Mouse (Mus musculus) CD8-positive naive resting alpha-beta T cell, adult 57 days (primary cell): ENCODE results near the gene Ulk4. TPM values are rescaled to one million over a fixed set of nuclear protein-coding genes. Genes with fewer than 3 reads are reported as not detected.

Experiments
- total RNA-seq: library from RNA; stranded (reverse); gene quantifications from one replicate; pipeline ENCODE4 v1.2.4, GENCODE M21; 2023

Ulk4 gene
- 0.92 TPM for total RNA-seq

DNA sequence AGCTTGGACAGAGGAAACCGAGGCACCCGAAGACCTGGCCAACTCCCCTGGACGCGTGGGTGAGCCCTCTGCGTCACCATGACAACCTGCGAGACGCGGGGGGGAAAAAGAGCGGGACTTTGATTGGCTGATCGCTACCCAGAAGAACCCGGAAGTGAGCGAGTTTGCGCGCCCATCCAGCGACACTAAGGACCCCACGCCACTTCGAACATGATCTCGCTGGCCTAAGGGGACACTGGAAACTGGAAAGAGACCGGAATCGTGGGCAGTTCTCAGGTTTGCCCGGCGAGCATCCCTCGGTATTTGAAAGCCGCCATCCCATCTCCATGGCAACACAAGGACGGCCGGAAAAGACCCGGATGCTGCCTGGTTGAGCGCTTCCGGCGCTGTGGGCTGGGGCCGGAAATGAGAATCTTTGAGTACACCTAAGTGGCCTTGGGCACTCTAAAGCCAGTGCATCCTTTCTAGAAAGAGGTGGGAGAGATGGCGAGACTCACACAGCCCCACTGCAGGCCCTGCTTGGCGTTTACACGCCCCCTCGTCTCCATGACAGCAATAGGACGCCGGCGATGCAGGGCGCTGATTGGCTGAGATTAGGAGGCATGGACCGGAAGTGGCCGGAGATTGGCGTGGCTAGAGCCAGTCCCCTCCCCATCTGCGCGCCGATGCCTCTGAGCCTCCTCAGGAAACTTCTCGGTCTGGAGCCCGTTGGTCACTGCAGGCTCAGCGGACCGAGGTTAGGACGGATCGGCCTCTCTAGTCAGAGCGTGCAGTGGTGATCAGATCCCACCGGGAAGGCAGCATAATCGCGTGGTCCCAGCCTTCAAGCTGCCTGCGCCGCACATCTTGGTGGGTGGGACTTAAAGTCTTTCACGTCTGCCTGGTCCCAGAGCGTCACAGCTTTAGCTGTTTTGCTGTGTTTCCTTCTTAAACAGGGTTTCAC, at the start of gene Ulk4:
Gene Ulk4 (minus strand): TSS at position 80 of the 943 bp plus-strand sequence.

DNA sequence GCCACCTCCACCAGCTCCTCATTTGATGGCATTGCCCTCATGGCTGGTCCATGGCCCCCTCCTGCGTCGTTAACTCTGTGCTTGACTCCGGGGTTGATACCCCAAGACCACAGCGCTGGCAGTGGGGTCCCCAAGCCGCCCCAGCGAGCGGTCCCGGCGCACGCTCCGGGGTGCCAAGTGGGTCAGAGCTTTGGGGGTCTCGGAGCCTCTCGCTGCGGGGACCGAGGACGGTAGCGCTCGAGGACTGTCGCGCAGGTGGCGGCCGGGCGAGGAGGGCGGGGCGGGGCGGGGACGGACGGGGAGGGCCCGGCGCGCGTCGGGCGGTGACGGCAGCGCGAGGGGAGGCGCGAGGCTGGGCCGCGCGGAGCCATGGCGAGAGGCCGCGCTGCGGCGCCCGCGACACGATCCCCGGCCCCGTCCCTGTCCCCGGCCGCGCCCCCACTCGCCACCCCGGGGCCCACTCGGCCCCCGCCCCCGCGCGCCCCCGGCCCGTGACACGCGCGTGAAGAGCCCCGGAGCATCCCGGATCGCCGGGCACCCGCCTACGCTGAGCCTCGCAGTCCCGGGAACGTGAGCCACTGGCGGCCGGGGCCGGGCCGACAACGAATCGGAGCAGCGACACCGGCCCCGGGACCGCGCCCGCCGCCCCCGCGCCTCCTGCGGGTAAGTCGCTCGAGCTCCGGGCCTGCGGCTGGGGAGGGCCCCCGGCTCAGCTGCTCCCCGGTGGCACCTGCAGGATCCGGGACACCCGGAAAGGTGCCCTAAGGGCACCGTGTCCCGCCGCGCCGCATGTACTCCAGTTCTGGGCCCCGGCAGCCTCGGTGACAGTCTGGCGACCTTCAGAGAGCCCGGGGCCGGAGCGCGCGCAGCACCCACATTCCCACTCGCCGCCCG, 20.4 kb upstream of the Ulk4 start, which contains the start of gene Trak1:
Gene Trak1 (plus strand): TSS at position 332 of the 894 bp plus-strand sequence.

DNA sequence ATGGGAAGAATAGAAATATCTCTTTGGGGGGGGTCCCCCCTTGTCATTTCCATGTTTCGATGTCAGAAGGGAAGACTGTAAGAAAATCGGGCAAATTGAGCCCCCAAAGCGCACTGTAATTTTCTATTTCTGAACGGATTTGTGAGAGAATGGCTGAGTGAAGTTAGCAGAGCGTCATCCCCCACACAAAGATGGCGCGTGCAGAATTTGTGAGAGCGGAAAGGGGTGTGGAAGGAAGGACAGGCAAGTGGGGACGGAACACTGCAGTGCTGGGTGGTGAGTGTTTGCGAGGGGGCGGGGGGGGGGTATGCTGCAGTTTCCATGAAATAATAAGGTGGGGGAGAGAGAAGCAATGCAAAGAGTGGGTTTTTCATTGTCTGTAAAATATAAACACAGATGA, 347.9 kb downstream of the Ulk4 start, which contains the start of gene Ctnnb1:
Gene Ctnnb1 (plus strand): TSS at position 136 of the 400 bp plus-strand sequence.

Other genes starting within 250 kb of the Ulk4 start
- gene Trak1, start 20.3 kb upstream of the Ulk4 start, total RNA-seq, result 82.9 TPM
- not detected for gene Cck, start 218.5 kb upstream of the Ulk4 start, total RNA-seq